Mouse (Mus musculus) spleen, adult 2 months (tissue): Measurements from ENCODE around the gene Krt6b. TPM values are rescaled to one million over a fixed set of nuclear protein-coding genes. Genes with fewer than 3 reads are reported as not detected.

Experiments used
- DNase-seq, 2 experiments: peaks; one replicate each; pipeline versions ENCODE4 v3.0.0 to v3.0.0-alpha.2; 2012 to 2021; ENCODE audit warnings: low spot score in 2 of 2, low read depth in 1 of 2
- H3K27ac ChIP-seq: fragments of 200-500 bp; 2 replicates; pipeline ENCODE4 v1.5.1; 2012; ENCODE audit warnings: low read length, inconsistent platforms; ENCODE audit not compliant: insufficient read depth
- H3K27me3 ChIP-seq: fragments of 200-500 bp; 2 replicates; pipeline ENCODE4 v1.6.1; 2012; ENCODE audit warnings: mild to moderate bottlenecking, moderate library complexity, low read length, inconsistent platforms; ENCODE audit not compliant: control insufficient read depth, insufficient read depth
- H3K36me3 ChIP-seq: fragments of 200-500 bp; 2 replicates; pipeline ENCODE4 v1.6.1; 2012; ENCODE audit warnings: mild to moderate bottlenecking, low read length, inconsistent platforms; ENCODE audit not compliant: control insufficient read depth, insufficient read depth
- H3K4me1 ChIP-seq: fragments of 200-500 bp; 2 replicates; pipeline ENCODE4 v1.6.1; 2011; ENCODE audit warnings: inconsistent platforms; ENCODE audit not compliant: control insufficient read depth, insufficient read depth, insufficient read length
- H3K4me3 ChIP-seq: fragments of 200-500 bp; 2 replicates; pipeline ENCODE4 v1.5.1; 2011; ENCODE audit warnings: mild to moderate bottlenecking, inconsistent platforms; ENCODE audit not compliant: insufficient read depth, insufficient read length; ENCODE audit errors: extremely low read depth
- CTCF ChIP-seq: fragments of 200-500 bp; IDR thresholded peaks from 2 replicates; pipeline ENCODE4 v1.5.1; 2011; ENCODE audit warnings: mild to moderate bottlenecking, inconsistent platforms; ENCODE audit not compliant: insufficient read depth, insufficient read length, insufficient replicate concordance; ENCODE audit errors: extremely low read depth
- POLR2A ChIP-seq: fragments of 200-500 bp; IDR thresholded peaks from 2 replicates; pipeline ENCODE4 v1.6.1; 2011; ENCODE audit warnings: low read depth, low read length, inconsistent platforms
- WGBS: fragments of 180-500 bp; shearing (Covaris S2); methylation state at CpG from one replicate; pipeline ENCODE4 v1.1.7; 2018; 5-methylcytosine and 5-hydroxymethylcytosine counted together
- polyA plus RNA-seq: library from polyadenylated mRNA; depleted of rRNA; stranded (reverse); fragments of >200 nt; gene quantifications from 2 replicates; pipeline ENCODE4 v1.2.3, GENCODE M21; 2012; rRNA removed

The Krt6b gene
- polyA plus RNA-seq, 1 experiment = not detected

DNA sequence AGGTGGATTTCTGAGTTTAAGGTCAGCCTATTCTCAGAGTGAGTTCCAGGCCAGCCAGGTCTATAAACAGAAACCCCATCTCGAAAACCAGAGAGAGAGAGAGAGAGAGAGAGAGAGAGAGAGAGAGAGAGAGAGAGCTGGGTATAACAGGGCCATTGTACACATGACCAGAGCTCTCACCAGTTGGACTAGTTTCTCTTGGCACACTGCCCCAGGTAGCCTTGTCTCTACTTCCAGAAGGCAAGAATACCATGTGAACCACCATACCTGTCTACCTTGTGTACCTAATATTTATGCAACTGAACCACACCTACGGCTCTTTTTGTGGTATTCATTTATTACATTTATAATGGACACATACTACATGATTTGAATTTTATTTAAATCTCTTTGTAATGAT lies 8.1 kb upstream of the Krt6b start:
- Histone ChIP-seq H3K27me3 (no peaks in the 10 kb centered on the region), H3K36me3 (no peaks in the 10 kb centered on the region), H3K4me3 (no peak overlapping the region), H3K4me1 (no peaks in the 10 kb centered on the region), H3K27ac (no peak overlapping the region)
- 61% methylated on average over 2 of the region's 2 CpGs for WGBS
- no peak for DNase-seq
- TF ChIP-seq CTCF (no peak), POLR2A (no peak)

DNA sequence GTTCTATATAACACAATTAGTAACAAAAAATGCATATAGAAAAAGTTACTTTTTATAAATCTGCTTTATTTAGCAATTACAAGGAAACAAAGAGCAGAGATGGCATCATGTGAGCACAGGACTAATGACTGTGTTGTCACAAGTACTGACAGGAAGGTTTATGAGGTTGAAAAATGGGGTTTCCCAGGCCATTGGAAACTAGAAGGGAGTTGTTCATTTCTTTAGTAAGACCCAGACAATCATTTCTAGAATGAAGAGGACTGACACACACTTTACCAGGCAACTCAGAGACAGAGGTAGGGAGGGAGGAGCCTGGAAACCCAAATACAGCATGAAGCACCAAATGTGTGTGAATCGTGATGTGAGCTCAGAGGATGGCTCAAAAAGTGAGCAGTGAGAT lies 4.1 kb downstream of the Krt6b start:
- no peak for TF ChIP-seq POLR2A
- TF ChIP-seq CTCF = no peak
- no peak for DNase-seq
- no peaks in the 10 kb centered on the region for H3K27me3 ChIP-seq
- no peak overlapping the region for H3K4me3 ChIP-seq
- no peaks in the 10 kb centered on the region for H3K36me3 ChIP-seq
- 84% methylated on average over 1 of the region's 1 CpGs for WGBS
- no peaks in the 10 kb centered on the region for H3K4me1 ChIP-seq
- no peak overlapping the region for H3K27ac ChIP-seq

DNA sequence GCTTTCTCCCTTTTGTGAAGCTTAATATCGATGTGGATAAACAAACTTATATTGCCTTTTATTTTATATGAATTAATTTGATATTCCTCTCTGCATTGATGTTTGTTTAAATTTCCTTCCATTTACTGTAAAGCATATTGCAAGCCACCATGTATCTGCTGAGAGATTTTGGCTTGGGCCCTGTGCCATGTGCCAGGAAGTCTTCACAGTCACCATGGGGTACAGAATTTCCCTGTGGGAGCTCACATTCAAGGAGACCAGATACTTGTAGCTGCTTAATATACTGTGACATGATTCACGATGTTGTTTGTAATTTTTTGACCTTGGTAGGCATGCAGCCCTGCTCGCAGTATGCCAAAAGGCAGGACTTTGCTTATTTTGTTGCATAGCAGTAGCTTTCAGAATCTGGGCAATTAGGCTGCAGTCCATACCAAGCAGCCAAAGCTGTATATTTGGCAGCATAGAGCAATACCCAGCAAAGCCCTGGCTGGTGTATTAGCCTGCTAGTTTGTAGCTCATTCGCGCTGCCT lies 27.3 kb downstream of the Krt6b start:
- H3K36me3 ChIP-seq = no peaks in the 10 kb centered on the region
- H3K27me3 ChIP-seq = no peaks in the 10 kb centered on the region
- no peaks in the 10 kb centered on the region for H3K4me1 ChIP-seq
- DNase-seq = no peak
- no peak overlapping the region for H3K27ac ChIP-seq
- WGBS = 93% methylated on average over 5 of the region's 5 CpGs
- no peak for TF ChIP-seq CTCF
- no peak for TF ChIP-seq POLR2A
- no peak overlapping the region for H3K4me3 ChIP-seq

DNA sequence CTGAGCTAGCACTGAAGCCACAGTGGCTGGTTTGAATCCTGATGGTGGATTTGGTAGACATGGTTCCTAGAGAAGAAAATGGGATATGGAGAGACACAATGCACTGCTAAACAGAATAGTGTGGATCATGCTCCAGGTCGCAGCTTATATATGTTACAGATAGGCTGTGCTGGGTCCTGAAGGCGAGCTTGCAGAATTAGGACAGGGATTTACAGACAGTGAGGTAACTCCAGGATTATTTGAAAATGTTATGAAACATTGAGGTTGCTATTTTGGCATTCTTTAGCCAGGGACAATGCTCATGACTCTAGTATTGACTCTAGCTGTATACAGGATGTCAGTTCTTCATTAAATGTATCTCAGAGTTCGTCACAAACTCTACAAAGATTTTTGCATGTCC lies 32.8 kb downstream of the Krt6b start, which contains the start of gene Gm5478:
Gene Gm5478 (minus strand): TSS at position 101 of the 400 bp plus-strand sequence.
- H3K36me3 ChIP-seq = no peaks in the 10 kb centered on the region
- no peak for TF ChIP-seq POLR2A
- TF ChIP-seq CTCF = no peak
- no peaks in the 10 kb centered on the region for H3K4me1 ChIP-seq
- 71% methylated on average over 3 of the region's 3 CpGs for WGBS
- DNase-seq = no peak
- H3K4me3 ChIP-seq = no peak within 1 kb of the TSS
- no peak within 1 kb of the TSS for H3K27ac ChIP-seq
- no peaks in the 10 kb centered on the region for H3K27me3 ChIP-seq

DNA sequence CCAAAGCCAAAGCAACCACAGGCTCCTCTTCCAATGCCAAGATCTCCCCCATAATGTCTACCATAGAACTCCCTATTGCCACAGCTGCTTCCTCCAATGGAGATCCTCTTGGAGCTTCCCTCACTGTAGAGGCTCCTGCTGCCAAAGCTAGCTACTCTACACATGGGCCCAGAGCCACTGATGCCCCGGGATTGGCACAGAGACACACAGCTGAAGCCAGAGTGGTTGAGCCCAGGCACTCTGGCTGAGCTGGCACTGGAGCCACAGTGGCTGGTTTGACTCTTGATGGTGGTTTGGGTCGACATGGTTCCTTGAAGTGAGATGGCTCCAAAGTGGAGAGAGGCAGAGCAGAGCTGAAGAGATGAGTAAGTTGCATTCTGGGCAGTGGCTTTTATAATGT lies 52.2 kb downstream of the Krt6b start, which contains the start of gene Gm5414:
Gene Gm5414 (minus strand): TSS at position 305 of the 400 bp plus-strand sequence.
- 81% methylated on average over 2 of the region's 2 CpGs for WGBS
- no peaks in the 10 kb centered on the region for H3K4me1 ChIP-seq
- H3K36me3 ChIP-seq = no peaks in the 10 kb centered on the region
- H3K27ac ChIP-seq = no peak within 1 kb of the TSS
- no peak for DNase-seq
- H3K27me3 ChIP-seq = no peaks in the 10 kb centered on the region
- no peak within 1 kb of the TSS for H3K4me3 ChIP-seq
- TF ChIP-seq CTCF (no peak), POLR2A (no peak)

Other genes starting within 250 kb of the Krt6b start
- not detected in 2 replicates for gene Krt87, start 241.5 kb downstream of the Krt6b start, polyA plus RNA-seq
- gene Krt88, start 232.5 kb downstream of the Krt6b start, polyA plus RNA-seq = not detected in 2 replicates
- not detected in 2 replicates for gene Krt81, start 216.5 kb downstream of the Krt6b start, polyA plus RNA-seq
- gene Krt86, start 206.8 kb downstream of the Krt6b start, polyA plus RNA-seq = 0.14 and 0.22 TPM in 2 replicates
- gene Krt83, start 188.8 kb downstream of the Krt6b start, polyA plus RNA-seq = 0.18 and 0.42 TPM in 2 replicates
- not detected in 2 replicates for gene Gm49425, start 163.0 kb downstream of the Krt6b start, polyA plus RNA-seq
- not detected in 2 replicates for gene Krt84, start 147.5 kb downstream of the Krt6b start, polyA plus RNA-seq
- gene Krt82, start 129.6 kb downstream of the Krt6b start, polyA plus RNA-seq = not detected in 2 replicates
- gene Krt90, start 117.3 kb downstream of the Krt6b start, polyA plus RNA-seq = not detected in 2 replicates
- gene Krt75, start 106.4 kb downstream of the Krt6b start, polyA plus RNA-seq = not detected in 2 replicates
- gene Gm5414, start 52.1 kb downstream of the Krt6b start, polyA plus RNA-seq = not detected in 2 replicates
- not detected in 2 replicates for gene Gm5478, start 32.9 kb downstream of the Krt6b start, polyA plus RNA-seq
- gene Krt6a, start 14.0 kb upstream of the Krt6b start, polyA plus RNA-seq = not detected in 2 replicates
- not detected in 2 replicates for gene Krt5, start 32.6 kb upstream of the Krt6b start, polyA plus RNA-seq
- gene Krt71, start 62.8 kb upstream of the Krt6b start, polyA plus RNA-seq = not detected in 2 replicates
- not detected in 2 replicates for gene Krt72, start 106.2 kb upstream of the Krt6b start, polyA plus RNA-seq
- gene Krt73, start 122.1 kb upstream of the Krt6b start, polyA plus RNA-seq = not detected in 2 replicates
- not detected in 2 replicates for gene Krt2, start 137.9 kb upstream of the Krt6b start, polyA plus RNA-seq
- gene Krt1, start 170.5 kb upstream of the Krt6b start, polyA plus RNA-seq = 0.05 and 0.22 TPM in 2 replicates
- not detected in 2 replicates for gene Krt77, start 189.4 kb upstream of the Krt6b start, polyA plus RNA-seq
- 0.07 TPM in 1 of 2 replicates, not detected in the other for gene Krt76, start 212.6 kb upstream of the Krt6b start, polyA plus RNA-seq
- 0.05 TPM in 1 of 2 replicates, not detected in the other for gene Krt4, start 244.4 kb upstream of the Krt6b start, polyA plus RNA-seq